ENCODE assay signal across 15 mouse cellular contexts in genomic region chr5:31983161-31983560, GRCm38 (mm10).
"Had no signal": no experiment of that assay in that cellular context is flagged by ENCODE, and none has a peak within 500 bp of the region (broad histone marks: within the 10 kb centered on the region; RNA-seq: fewer than 3 reads in every experiment).

No protein-coding gene starts in this region.

- DNase-seq: kidney, adult 9 months; kidney, postnatal 36 days; liver; liver, embryonic 13.5 days; liver, postnatal 0 days; lung, postnatal 14 days; right cerebral cortex, postnatal 4 days; spleen, adult 18-20 months; thymus, postnatal 4 days had no signal

- H3K27me3 ChIP-seq: liver, embryonic 13.5 days; lung, embryonic 15.5 days; megakaryocyte, embryonic 14.5 days; midbrain, embryonic 12.5 days had no signal

- H3K27ac ChIP-seq: kidney, postnatal 0 days; liver, embryonic 13.5 days; lung, embryonic 15.5 days; macrophage; midbrain, embryonic 12.5 days had no signal

- H3K9me3 ChIP-seq: liver, embryonic 13.5 days; lung, embryonic 15.5 days; megakaryocyte, embryonic 14.5 days; midbrain, embryonic 12.5 days had no signal

- H3K4me1 ChIP-seq: liver, embryonic 13.5 days; lung, embryonic 15.5 days; midbrain, embryonic 12.5 days had no signal

- H3K36me3 ChIP-seq: liver, embryonic 13.5 days; lung, embryonic 15.5 days; midbrain, embryonic 12.5 days had no signal

- H3K4me2 ChIP-seq: liver, embryonic 13.5 days; lung, embryonic 15.5 days; midbrain, embryonic 12.5 days had no signal

- ATAC-seq: liver, postnatal 0 days; midbrain, embryonic 16.5 days had no signal

- H3K4me3 ChIP-seq: liver, embryonic 13.5 days; lung, embryonic 15.5 days; megakaryocyte, embryonic 14.5 days; midbrain, embryonic 12.5 days had no signal

- H3K9ac ChIP-seq: liver, embryonic 13.5 days; liver, postnatal 0 days; lung, embryonic 15.5 days; midbrain, embryonic 12.5 days had no signal
